Mouse (Mus musculus): ENCODE measurements around the gene Rgs12. TPM values are rescaled to one million over a fixed set of nuclear protein-coding genes. Genes with fewer than 3 reads are reported as not detected.

Rgs12 gene
- total RNA-seq, 1 experiment, result 17.0 TPM

DNA sequence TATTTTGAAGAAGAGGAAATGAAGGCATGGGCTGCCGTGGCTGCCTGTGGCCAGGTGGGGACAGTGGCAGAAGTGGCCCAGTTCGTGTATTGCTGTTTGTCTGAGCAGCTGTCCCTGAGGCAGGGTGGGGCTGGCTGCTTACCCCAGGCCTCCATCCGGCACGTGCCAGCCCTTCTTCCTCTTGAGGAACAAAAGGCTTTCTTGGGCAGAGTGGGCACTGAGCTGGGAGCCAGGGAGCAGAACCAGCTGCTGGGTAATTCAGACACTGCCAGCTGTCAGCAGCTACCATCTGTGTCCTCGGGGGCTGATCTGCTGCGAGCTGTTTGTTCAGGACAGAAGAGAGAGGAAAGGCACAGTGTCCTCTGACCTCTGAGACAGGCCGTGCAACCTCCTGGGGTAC is 121.7 kb downstream of the Rgs12 start:
- TF ChIP-seq CHD2 (IDR thresholded peaks at IDR 0.05; ENCODE audit: low read depth, low read length) (no peak), MAFK (IDR thresholded peaks at IDR 0.05; ENCODE audit: insufficient read depth, low read depth, low read length) (no peak), ZNF384 (IDR thresholded peaks at IDR 0.05; ENCODE audit: low read depth, low read length) (no peak), HCFC1 (IDR thresholded peaks at IDR 0.05; ENCODE audit: borderline replicate concordance, insufficient read depth, low read length) (no peak)
- H3K4me1 ChIP-seq (ENCODE audit: control insufficient read depth in 2 of 2, insufficient read depth in 2 of 2, low read length in 2 of 2, poor library complexity in 1 of 2), result no peaks in the 10 kb centered on the region
- H3K4me3 ChIP-seq (ENCODE audit: insufficient read depth in 1 of 2, low read depth in 1 of 2, low read length in 2 of 2, poor library complexity in 1 of 2, severe bottlenecking in 1 of 2), result no peak overlapping the region
- H3K27ac ChIP-seq (ENCODE audit: insufficient read depth, low read depth, low read length, poor library complexity, severe bottlenecking), result no peak overlapping the region
- in situ Hi-C loops (cut with MboI; ENCODE audit: low sequenced_read_pairs in 2 of 2, unreplicated experiment in 2 of 2), result no loop called here
- H3K36me3 ChIP-seq (ENCODE audit: control insufficient read depth, insufficient read depth, low read length, poor library complexity, severe bottlenecking), result no peaks in the 10 kb centered on the region
- DNase-seq (ENCODE audit: low read depth, low spot score), result no peak
- no peaks in the 10 kb centered on the region for H3K9me3 ChIP-seq (ENCODE audit: control insufficient read depth, insufficient read depth, low read depth, low read length)
- H3K9ac ChIP-seq (ENCODE audit: insufficient read depth, low read depth, low read length, poor library complexity, severe bottlenecking), result no peak overlapping the region

DNA sequence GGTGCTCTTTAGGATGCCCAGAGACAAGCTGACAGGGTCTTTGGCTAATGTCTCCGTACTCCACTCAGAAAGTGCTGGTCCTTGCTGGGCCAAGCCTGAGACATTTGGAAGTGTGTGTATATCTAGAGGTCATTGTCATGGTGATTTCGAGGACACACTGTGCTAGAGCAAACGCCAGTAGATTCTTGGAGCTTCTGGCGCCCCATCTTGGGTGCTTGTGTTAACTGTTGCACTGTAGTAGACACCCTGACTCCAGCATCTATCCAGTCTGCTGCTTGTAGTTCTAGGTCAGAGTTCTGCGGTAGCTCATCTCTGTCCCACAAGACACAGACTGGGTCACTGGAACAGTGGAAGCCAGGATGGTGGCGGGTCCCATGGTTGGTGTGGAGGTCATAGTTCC is 122.6 kb downstream of the Rgs12 start:
- in situ Hi-C loops (cut with MboI; ENCODE audit: low sequenced_read_pairs in 2 of 2, unreplicated experiment in 2 of 2), result no loop called here
- H3K9ac ChIP-seq (ENCODE audit: insufficient read depth, low read depth, low read length, poor library complexity, severe bottlenecking), result no peak overlapping the region
- H3K36me3 ChIP-seq (ENCODE audit: control insufficient read depth, insufficient read depth, low read length, poor library complexity, severe bottlenecking), result no peaks in the 10 kb centered on the region
- TF ChIP-seq MAFK (IDR thresholded peaks at IDR 0.05; ENCODE audit: insufficient read depth, low read depth, low read length) (no peak), ZNF384 (IDR thresholded peaks at IDR 0.05; ENCODE audit: low read depth, low read length) (no peak), CHD2 (IDR thresholded peaks at IDR 0.05; ENCODE audit: low read depth, low read length) (no peak), HCFC1 (IDR thresholded peaks at IDR 0.05; ENCODE audit: borderline replicate concordance, insufficient read depth, low read length) (no peak), ZC3H11A (IDR thresholded peaks at IDR 0.05; ENCODE audit: borderline replicate concordance, low read depth, low read length) (no peak)
- no peaks in the 10 kb centered on the region for H3K4me1 ChIP-seq (ENCODE audit: control insufficient read depth in 2 of 2, insufficient read depth in 2 of 2, low read length in 2 of 2, poor library complexity in 1 of 2)
- no peaks in the 10 kb centered on the region for H3K9me3 ChIP-seq (ENCODE audit: control insufficient read depth, insufficient read depth, low read depth, low read length)
- no peak for DNase-seq (ENCODE audit: low read depth, low spot score)
- H3K27ac ChIP-seq (ENCODE audit: insufficient read depth, low read depth, low read length, poor library complexity, severe bottlenecking), result no peak overlapping the region
- H3K4me3 ChIP-seq (ENCODE audit: insufficient read depth in 1 of 2, low read depth in 1 of 2, low read length in 2 of 2, poor library complexity in 1 of 2, severe bottlenecking in 1 of 2), result no peak overlapping the region

DNA sequence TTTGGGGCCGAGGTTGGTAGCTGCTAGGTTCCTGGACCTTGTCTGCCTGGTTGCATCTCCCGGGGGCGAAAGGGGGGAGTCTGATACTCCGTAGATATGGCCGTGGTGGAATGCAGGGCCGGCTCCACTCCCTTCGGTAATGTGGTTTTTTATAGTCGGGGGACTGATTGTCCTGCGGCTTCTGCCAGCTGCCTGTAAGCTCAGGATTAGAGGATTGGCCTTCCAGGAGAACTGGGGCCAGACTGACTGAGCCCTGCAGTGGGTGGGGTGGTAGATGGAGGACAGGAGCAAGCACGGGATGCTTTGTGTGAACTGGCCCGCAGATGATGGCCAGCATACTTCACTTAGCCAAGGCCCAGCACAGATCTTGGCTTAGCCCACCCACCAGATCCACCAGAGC is 124.0 kb downstream of the Rgs12 start:
- in situ Hi-C loops (cut with MboI; ENCODE audit: low sequenced_read_pairs in 2 of 2, unreplicated experiment in 2 of 2), result no loop called here
- Histone ChIP-seq H3K36me3 (ENCODE audit: control insufficient read depth, insufficient read depth, low read length, poor library complexity, severe bottlenecking) (no peaks in the 10 kb centered on the region), H3K27ac (ENCODE audit: insufficient read depth, low read depth, low read length, poor library complexity, severe bottlenecking) (no peak overlapping the region), H3K4me1 (ENCODE audit: control insufficient read depth in 2 of 2, insufficient read depth in 2 of 2, low read length in 2 of 2, poor library complexity in 1 of 2) (no peaks in the 10 kb centered on the region), H3K4me3 (ENCODE audit: insufficient read depth in 1 of 2, low read depth in 1 of 2, low read length in 2 of 2, poor library complexity in 1 of 2, severe bottlenecking in 1 of 2) (no peak overlapping the region), H3K9me3 (ENCODE audit: control insufficient read depth, insufficient read depth, low read depth, low read length) (no peaks in the 10 kb centered on the region), H3K9ac (ENCODE audit: insufficient read depth, low read depth, low read length, poor library complexity, severe bottlenecking) (no peak overlapping the region)
- TF ChIP-seq ZC3H11A (IDR thresholded peaks at IDR 0.05; ENCODE audit: borderline replicate concordance, low read depth, low read length) (no peak), ZNF384 (IDR thresholded peaks at IDR 0.05; ENCODE audit: low read depth, low read length) (no peak), HCFC1 (IDR thresholded peaks at IDR 0.05; ENCODE audit: borderline replicate concordance, insufficient read depth, low read length) (no peak), CHD2 (IDR thresholded peaks at IDR 0.05; ENCODE audit: low read depth, low read length) (no peak), MAFK (IDR thresholded peaks at IDR 0.05; ENCODE audit: insufficient read depth, low read depth, low read length) (no peak)
- DNase-seq (ENCODE audit: low read depth, low spot score), result no peak

DNA sequence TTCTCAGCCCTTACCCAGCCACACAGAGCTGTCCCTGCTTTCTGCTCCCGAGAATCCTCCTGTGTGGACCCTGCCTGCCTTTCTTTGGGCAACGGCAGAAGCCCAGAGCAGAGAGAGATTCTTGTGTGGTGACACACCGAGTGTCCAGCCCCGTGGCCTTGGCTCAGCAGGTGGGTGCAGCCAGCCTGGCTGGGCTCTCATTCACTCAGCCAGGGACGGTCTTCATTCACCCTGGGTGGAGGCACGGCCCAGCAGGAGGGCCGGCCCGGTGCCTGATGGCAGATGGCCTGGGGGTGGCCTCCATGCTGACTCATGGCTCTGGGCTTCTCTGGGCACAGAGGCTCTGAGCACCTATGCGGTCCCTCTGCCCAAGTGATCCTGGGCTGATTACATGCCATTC is 124.7 kb downstream of the Rgs12 start:
- Histone ChIP-seq H3K27ac (ENCODE audit: insufficient read depth, low read depth, low read length, poor library complexity, severe bottlenecking) (no peak overlapping the region), H3K9ac (ENCODE audit: insufficient read depth, low read depth, low read length, poor library complexity, severe bottlenecking) (no peak overlapping the region), H3K4me3 (ENCODE audit: insufficient read depth in 1 of 2, low read depth in 1 of 2, low read length in 2 of 2, poor library complexity in 1 of 2, severe bottlenecking in 1 of 2) (no peak overlapping the region), H3K9me3 (ENCODE audit: control insufficient read depth, insufficient read depth, low read depth, low read length) (no peaks in the 10 kb centered on the region), H3K36me3 (ENCODE audit: control insufficient read depth, insufficient read depth, low read length, poor library complexity, severe bottlenecking) (no peaks in the 10 kb centered on the region), H3K4me1 (ENCODE audit: control insufficient read depth in 2 of 2, insufficient read depth in 2 of 2, low read length in 2 of 2, poor library complexity in 1 of 2) (no peaks in the 10 kb centered on the region)
- no peak for DNase-seq (ENCODE audit: low read depth, low spot score)
- in situ Hi-C loops (cut with MboI; ENCODE audit: low sequenced_read_pairs in 2 of 2, unreplicated experiment in 2 of 2), result no loop called here
- TF ChIP-seq ZNF384 (IDR thresholded peaks at IDR 0.05; ENCODE audit: low read depth, low read length) (no peak), ZC3H11A (IDR thresholded peaks at IDR 0.05; ENCODE audit: borderline replicate concordance, low read depth, low read length) (no peak), HCFC1 (IDR thresholded peaks at IDR 0.05; ENCODE audit: borderline replicate concordance, insufficient read depth, low read length) (no peak), MAFK (IDR thresholded peaks at IDR 0.05; ENCODE audit: insufficient read depth, low read depth, low read length) (no peak), CHD2 (IDR thresholded peaks at IDR 0.05; ENCODE audit: low read depth, low read length) (no peak)

DNA sequence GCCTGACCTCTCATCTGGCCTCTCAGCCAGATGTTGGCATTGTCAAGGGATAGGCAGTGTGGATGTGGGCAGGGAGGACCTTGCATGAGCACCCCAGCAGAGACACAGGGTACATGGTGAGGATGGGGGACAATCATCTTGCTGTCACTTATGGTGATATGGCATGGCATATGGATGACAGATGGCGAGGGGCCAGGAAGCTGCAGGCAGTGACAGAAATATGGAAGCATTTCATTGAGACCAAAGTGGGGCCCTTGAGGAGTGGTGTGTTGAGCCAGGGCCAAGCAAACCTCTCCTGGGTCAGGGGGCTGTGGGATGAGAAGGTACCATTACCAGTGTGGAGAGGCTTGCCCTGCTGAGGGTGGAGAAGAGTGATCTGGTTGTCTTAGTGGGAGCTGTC is 127.1 kb downstream of the Rgs12 start:
- no peaks in the 10 kb centered on the region for H3K36me3 ChIP-seq (ENCODE audit: control insufficient read depth, insufficient read depth, low read length, poor library complexity, severe bottlenecking)
- H3K9ac ChIP-seq (ENCODE audit: insufficient read depth, low read depth, low read length, poor library complexity, severe bottlenecking), result no peak overlapping the region
- in situ Hi-C loops (cut with MboI; ENCODE audit: low sequenced_read_pairs in 2 of 2, unreplicated experiment in 2 of 2), result no loop called here
- no peak for DNase-seq (ENCODE audit: low read depth, low spot score)
- TF ChIP-seq CHD2 (IDR thresholded peaks at IDR 0.05; ENCODE audit: low read depth, low read length) (no peak), HCFC1 (IDR thresholded peaks at IDR 0.05; ENCODE audit: borderline replicate concordance, insufficient read depth, low read length) (no peak), MAFK (IDR thresholded peaks at IDR 0.05; ENCODE audit: insufficient read depth, low read depth, low read length) (no peak)
- no peaks in the 10 kb centered on the region for H3K4me1 ChIP-seq (ENCODE audit: control insufficient read depth in 2 of 2, insufficient read depth in 2 of 2, low read length in 2 of 2, poor library complexity in 1 of 2)
- H3K4me3 ChIP-seq (ENCODE audit: insufficient read depth in 1 of 2, low read depth in 1 of 2, low read length in 2 of 2, poor library complexity in 1 of 2, severe bottlenecking in 1 of 2), result no peak overlapping the region
- no peaks in the 10 kb centered on the region for H3K9me3 ChIP-seq (ENCODE audit: control insufficient read depth, insufficient read depth, low read depth, low read length)
- no peak overlapping the region for H3K27ac ChIP-seq (ENCODE audit: insufficient read depth, low read depth, low read length, poor library complexity, severe bottlenecking)
